Mouse (Mus musculus) MN1 (cell line): Measurements from ENCODE around the gene Ica1l.

ENCODE experiments used
- DNase-seq: peaks from one replicate; pipeline ENCODE4 v3.0.0-alpha.2; 2016; ENCODE audit warnings: low spot score

The Ica1l gene

DNA sequence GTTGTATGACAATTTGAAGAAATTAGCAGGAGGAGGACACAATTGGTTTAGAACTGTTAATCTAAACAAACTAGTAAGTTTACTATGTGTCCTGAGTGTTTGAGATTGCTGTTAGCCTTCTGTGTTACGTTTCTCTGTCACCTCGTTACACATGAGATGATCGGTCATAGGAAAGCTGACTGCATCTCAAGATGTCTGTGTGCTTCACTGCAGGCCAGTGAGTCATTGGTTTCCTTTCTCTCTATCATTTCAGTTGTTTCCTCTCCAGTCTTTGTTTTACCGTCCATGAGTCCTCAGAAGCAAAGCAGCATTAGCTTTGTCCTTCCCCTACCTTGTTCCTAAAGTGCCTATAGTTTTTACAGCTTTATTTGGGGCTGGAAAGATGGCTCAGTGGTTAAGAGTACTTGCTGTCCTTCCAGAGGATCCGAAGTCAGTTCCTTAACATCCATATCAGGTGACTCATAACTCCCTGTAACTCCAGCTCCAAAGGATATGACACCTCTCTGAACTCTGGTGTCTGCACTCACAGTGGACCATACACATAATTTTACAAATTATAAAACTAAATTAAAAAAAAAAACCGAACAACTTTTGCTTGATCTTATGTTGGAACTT, 76.7 kb downstream of the Ica1l start:
- DNase-seq: no peak

GRCm38 (mm10) chr1:59959941-59960340, 83.0 kb downstream of the Ica1l start:
- DNase-seq: no peak

DNA sequence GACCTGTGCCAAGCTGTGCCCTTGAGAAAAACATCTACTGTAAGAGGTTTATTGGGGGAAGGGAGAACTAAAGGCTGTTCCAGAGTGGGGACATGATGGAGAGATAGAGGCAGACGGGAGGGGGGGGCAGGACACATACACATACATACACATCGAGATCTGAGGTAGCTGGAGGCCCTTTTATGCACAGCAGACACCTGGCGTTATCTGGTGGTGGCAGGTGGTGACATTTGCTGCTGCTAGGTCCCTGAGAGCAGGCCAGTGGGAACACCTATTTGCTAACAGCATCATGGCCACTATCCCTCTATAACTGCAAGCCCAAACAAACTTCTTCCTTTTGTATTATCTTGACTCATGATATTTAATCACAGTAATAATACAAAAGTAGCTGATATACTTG, 85.8 kb downstream of the Ica1l start:
- no peak for DNase-seq

DNA sequence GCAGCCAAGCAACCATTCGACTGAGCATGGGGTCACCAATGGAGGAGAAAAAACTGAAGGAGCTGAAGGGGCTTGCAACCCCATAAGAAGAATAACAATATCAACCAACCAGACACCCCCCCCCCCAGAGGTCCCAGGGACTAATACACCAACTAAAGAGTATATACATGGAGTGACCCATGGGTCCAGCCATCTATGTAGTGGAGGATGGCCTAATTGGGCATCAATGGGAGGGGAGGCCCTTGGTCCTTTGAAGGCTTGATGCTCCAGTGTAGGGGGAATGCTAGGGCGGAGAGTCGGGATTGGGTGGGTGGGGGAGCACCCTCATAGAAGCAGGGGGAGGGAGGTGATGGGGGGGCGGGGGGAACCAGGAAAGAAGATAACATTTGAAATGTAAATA, 95.5 kb downstream of the Ica1l start:
- DNase-seq: no peak

DNA sequence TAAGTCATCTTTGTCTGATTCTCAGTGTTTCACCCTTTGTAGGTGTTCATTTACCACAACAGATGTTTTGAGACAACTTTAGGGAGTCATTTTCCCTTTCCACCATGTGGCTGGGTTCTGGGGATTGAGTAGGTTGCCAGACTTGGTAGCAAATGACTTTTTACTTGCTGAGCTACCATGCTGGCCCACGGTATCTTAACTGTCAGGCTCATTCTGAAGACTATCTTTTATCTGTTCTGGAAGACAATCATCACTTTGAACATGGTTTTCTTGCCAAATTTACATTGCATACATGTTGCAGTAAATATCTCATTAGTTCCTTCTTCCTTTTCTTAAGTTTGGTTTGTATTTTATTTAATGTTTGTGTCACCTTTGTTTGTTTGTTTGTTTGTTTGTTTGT, 97.0 kb downstream of the Ica1l start:
- no peak for DNase-seq

DNA sequence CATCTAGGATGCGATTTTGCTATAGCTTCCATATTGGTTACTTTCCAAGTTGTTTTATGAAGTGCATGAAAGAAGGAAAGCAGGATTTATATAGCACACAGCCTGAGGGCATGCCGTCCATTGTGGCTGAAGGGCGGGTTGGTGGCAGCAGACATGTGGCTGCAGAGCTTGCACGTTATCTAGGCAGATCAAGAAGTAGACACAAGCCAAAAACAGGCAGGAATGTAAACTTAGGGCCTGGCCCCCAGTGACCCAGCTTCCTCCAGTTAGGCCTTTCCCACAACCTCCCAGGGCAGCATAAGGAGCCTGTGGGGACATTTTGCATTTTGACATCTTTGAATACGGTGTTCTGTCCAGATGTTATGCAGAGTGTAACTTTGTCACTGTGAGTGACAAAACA, 99.2 kb downstream of the Ica1l start:
- DNase-seq: no peak

GRCm38 (mm10) chr1:59942057-59942790, 100.8 kb downstream of the Ica1l start:
- DNase-seq: no peak

DNA sequence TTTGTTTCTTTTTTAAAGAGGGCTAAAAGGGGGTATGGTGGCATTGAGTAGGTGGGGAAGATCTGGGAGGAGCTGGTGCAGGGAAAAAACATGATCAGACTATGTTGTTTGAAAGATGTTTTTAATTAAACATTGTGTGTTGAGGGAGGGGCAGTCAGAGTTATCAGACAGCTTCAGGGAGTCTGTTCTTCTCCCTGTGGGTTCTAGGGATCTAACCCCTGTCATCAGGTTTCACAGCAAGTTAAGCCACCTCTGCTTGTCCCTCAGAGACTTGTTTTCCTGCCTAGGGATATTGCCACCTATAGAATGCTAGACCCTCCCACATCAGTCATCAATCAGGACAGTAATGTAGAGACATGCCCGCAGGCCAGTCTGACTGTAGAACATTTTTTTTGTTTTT, 101.9 kb downstream of the Ica1l start:
- DNase-seq: no peak

DNA sequence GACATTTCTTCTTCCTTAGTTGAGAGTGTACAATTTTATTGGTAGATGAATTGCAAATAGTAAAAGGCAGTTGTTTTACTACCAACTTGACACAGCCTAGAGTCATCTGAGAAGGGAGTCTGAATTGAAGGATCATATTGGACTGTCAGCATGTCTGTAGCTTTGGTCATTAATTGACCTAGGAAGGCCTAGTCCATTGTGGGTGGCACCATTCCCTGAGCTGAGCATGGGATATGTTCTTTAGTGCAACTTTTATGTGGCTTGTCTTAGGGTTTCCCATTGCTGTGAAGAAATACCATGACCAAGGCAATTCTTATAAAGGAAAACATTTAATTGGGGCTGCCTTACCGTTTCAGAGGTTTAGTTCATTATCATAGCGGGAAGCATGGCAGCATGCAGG, 110.0 kb downstream of the Ica1l start:
- no peak for DNase-seq
